Mouse (Mus musculus): ENCODE results near the gene Olfr905.

DNA sequence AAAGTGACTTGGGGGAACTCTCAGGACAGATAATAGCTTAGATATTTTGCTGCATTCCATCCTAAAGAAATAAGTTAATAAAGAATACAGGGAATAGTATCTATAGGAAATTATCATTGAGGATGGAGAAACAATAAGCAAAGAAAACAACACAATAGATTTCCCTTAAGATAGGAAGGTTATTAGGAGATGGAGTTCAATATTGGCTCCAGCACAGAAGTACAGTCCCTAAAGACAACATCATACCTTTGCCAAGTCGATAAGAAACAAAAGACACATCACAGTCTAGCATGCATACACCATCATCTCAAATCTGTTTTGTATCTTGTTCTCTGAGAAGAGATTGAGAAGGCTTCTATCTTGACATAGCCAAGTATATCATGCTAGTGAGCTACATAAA is 50.4 kb downstream of the Olfr905 start, which contains the start of gene Olfr911-ps1:
- TF ChIP-seq CTCF (conservative IDR thresholded peaks at IDR 0.05 in 1 of 2, IDR thresholded peaks at IDR 0.05 in 1 of 2; ENCODE audit: low read depth in 2 of 2, low read length in 2 of 2) = no peak
- no peak for TF ChIP-seq USF2 (conservative IDR thresholded peaks at IDR 0.05; ENCODE audit: low read depth, low read length)
- TF ChIP-seq E2F4 (IDR thresholded peaks at IDR 0.05; ENCODE audit: insufficient replicate concordance, low read depth, low read length) = no peak
- no peak for TF ChIP-seq CHD2 (IDR thresholded peaks at IDR 0.05; ENCODE audit: low read length)
- TF ChIP-seq ZKSCAN1 (IDR thresholded peaks at IDR 0.05; ENCODE audit: borderline replicate concordance, low read depth, low read length) = no peak
- TF ChIP-seq MAFK (IDR thresholded peaks at IDR 0.05; ENCODE audit: insufficient replicate concordance, low read length) = no peak
- no peak for TF ChIP-seq NELFE (IDR thresholded peaks at IDR 0.05; ENCODE audit: low read depth, low read length)
- TF ChIP-seq POLR2A (IDR thresholded peaks at IDR 0.05; ENCODE audit: low read depth, low read length) = no peak
- no peak for TF ChIP-seq MAX (IDR thresholded peaks at IDR 0.05; ENCODE audit: low read length)
- no peak for TF ChIP-seq BHLHE40 (IDR thresholded peaks at IDR 0.05; ENCODE audit: low read depth, low read length)
